Mouse (Mus musculus) lung, postnatal 0 days (tissue): ENCODE results near the gene Dynlt1b.
"Not testable (repeated sequence)": the region's sequence is repeated elsewhere in the genome, so short reads cannot be mapped to it uniquely, and the experiment has no call there.

Source experiments
- CTCF ChIP-seq: IDR thresholded peaks from 2 replicates; pipeline ENCODE4 v1.5.1; 2016; ENCODE audit warnings: antibody characterized with exemption, mild to moderate bottlenecking
- EP300 ChIP-seq: IDR thresholded peaks from 2 replicates; pipeline ENCODE4 v1.6.1; 2016; ENCODE audit warnings: antibody characterized with exemption, mild to moderate bottlenecking, control low read depth

DNA sequence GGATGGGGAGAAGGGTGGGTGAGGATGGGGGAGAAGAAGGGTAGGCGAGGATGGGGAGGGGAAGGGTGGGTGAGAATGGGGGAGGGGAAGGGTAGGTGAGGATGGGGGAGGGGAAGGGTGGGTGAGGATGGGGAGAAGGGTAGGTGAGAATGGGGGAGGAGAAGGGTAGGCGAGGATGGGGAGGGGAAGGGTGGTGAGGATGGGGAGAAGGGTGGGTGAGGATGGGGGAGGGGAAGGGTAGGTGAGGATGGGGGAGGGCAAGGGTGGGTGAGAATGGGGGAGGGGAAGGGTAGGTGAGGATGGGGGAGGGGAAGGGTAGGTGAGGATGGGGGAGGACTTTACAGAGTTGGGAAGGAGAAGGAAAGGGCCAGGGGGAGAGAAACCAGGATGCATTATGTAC is 39.2 kb upstream of the Dynlt1b start:
- not testable (repeated sequence) for TF ChIP-seq EP300, CTCF
